Mouse (Mus musculus) frontal cortex, postnatal 25 days (tissue): ENCODE measurements at regions not wholly inside any gene's neighbourhood (a gene's known extent, or its start where the extent isn't known, plus 50 kb on each side); places are given as distances from the start of the nearest gene placed in this dataset.

Source experiments
- DNase-seq, 2 experiments: peaks; one replicate each; pipeline ENCODE4 v3.0.0; 2022; ENCODE audit warnings: low spot score in 2 of 2

DNA sequence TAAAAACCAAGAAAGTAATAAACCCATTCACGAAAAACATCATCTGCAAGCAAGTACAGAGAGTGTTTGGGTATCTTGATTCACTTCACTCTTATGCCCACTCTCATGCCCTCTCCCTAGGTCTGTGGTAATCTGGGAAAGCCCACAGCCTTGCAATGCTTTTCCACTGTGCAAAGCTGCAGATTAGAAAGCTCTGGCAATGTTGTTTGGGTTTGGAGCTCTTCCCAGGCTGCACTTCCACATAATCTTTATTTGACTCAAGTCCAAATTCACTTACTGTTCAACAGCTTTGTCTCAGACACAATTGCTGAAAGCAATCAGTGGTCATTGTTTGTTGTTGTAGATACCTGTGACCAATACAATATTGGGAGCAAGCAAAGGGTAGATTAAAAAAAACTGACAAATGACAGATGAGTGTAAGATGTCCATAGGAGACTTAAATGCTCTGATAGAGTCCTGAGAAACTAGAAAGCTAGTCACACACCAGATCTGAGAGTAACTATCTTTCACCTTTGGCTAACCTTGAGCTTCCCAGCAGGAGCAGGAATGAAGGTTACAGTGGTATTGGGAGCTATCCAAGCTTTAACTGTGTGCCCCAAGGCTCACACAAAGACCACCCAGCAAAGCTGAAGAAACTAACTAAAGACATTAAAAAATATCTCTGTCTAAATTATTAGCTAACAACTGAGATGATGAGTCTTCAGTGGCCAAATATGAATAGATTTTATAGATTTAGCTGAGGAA is 325.7 kb upstream of the Klf12 start:
- DNase-seq, result no peak

DNA sequence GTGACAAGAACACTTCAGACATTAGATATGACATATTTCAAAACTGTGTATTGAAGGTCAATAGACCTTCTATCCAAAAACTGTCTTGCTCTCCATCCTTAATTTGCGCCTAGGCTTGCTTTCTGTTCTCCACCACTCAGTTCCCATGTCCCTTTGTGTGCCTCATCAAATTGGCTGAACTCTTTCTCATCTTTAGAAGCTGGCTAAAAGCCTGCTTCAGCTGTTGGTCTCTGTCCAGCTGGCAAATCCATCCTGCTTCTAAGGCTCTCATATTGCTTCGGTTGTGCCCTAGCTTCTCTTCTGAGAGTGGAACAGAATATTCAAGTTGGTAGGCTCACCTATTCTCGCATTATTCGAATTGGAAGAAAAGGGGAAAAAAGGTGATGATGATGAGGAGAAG is 322.6 kb upstream of the Klf12 start:
- DNase-seq, result no peak

DNA sequence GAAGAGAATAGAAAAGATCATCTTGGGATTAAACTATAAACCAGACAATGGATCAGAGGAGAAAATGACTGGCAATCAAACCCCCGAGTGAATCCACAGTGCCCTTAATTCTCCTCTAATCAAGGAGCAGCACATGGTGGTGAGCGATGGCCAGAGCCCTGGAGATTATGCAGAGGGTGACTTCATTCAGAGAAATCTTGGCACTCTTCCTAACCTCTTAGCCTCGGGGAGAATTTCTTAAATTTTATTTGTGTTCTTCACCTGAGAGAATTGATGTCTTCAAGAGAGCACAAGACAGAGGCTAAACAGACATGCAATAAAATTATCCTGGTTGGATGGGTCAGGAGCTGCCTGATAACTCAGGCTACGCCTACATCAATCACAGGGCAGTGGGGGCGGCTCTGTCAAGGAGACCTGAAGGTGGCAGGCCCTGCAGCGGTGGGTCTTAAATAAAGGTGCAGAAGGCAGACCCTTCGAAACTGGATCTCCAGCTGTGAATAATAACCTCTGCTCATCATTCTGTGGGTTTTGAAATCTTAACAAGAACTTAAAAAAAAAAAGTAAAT is 316.5 kb upstream of the Klf12 start:
- no peak for DNase-seq

DNA sequence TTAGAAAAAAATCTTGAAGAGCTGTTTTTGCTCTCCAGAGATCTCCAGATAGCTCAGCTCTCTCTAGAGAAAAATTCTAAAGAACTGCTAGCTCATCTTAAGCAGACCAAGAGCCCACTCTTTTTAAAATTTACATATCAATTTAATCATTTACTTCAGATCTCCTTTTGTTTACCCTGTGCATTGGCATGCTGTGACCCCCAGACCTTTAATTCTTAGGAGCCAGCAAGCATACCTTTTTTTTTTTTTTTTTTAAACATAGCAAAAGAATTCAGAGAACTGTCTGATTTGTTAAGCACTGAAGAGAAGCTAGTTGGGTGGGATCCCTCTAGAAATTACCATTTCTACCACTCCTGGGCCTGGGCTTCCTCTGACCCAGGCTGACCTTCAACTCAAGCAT is 285.5 kb upstream of the Klf12 start:
- no peak for DNase-seq

DNA sequence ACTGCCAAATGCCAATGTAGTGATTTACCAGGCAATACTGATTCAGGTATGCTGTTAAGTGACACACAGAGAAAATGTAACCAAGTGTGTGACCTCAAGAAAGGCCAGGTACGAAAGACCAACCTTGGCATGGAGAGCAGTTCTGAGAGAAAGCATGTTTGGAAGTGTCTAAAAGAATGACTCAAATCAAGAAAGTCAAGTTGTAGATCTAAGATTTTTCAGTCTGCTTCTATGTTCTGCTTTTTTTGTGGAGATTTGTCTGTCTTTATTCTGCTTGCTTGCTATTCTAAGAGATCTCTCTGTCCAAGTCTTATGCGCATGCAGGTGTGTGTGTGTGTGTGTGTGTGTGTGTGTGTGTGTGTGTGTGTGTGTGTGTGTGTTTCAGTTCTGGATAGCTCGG is 277.4 kb upstream of the Klf12 start:
- DNase-seq, result no peak

DNA sequence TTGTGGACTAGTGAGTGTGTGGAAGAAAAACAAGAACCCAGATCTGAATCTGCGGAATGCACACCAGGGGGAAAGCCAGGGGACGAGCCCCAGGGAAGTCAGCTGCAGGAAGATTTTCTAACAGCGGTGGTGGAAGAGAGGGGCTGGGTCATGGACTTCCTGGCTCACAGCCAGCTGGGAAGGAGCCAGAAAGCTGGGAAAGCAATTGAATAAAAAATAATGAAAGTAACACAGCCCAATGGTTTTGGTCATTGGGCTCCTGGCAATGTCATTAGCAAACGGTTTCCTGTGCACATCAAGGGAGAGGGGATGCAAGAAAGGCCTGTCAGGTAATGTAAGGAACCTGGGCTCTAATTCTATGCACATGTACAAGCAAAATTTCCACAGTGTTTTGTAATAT is 273.9 kb upstream of the Klf12 start:
- DNase-seq, result peak in 1 of 2 experiments; percentile 12

DNA sequence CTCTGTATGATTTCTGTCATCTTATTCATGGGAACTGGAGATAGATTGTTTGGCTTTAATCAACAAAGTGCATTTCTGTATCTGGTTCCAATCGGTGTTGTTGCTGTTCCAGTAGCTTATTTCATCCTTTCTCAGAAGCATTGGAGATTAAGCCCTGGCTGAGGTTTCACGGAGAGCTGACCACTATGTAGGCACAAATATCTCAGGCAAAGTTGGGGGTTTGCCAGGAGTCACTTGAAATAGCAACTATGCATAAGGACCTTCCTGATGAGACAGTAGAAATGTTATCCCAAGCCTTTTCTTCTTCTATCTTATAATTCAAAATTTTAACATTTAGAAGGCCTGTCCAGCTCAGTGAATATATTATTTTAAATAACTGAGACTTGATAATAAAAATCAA is 268.0 kb upstream of the Klf12 start:
- DNase-seq, result no peak

DNA sequence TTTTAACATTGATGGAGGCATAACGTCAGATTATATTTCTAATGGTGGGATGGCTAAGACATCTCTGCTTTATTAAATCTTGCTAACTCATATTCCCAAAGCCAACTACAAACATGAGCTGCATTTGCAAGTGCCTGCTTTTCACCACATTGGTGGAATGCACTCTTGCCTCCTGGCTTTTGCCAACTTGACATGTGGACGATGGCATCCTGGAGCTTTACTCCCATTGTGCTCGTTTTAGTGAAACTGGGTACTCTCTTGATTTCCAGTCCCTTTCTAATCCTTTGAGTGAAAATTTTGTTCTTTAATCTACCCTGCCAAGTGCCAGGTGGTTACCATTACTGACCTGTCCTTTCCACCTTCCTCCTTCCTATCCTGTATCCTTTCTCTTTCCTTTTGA is 265.8 kb upstream of the Klf12 start:
- no peak for DNase-seq

DNA sequence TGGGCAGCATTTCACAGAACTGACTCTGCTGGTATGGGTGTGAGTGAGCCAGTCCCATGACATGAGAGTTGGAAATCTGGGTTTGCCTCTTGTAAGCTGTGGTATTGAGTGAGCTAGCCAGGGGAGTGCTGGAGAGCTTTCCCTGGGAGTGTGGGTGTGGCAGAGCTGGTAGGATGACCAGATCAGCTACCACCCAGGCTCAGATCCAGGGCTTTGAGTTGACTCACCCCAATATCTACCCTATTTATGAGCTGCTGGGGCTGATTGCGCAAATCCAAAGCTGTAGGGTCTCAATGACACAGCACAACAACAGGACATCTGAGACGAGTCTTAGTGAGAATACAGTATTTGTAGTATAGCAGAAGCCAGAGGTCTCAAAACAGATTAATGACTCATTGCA is 245.7 kb upstream of the Klf12 start:
- DNase-seq, result no peak

DNA sequence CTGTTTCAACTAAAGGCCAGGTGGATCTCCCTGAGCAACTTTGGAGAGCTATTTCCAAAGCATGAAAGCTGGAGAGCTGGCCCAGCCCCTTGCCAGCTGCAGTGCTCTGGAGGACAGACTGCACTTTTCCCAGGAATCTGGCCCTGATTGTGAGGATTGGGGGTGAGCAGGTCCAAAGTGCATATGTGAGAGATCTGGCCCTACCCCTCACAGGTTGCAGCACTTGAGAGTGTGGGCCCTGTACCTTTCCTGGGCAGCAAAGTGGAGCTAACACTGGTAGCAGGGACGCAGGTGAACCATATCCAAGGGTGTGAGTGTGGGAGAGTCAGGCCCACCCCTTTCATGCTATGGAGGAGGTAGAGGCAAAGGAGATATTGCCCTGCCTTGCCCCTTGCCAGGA is 245.3 kb upstream of the Klf12 start:
- DNase-seq, result no peak

DNA sequence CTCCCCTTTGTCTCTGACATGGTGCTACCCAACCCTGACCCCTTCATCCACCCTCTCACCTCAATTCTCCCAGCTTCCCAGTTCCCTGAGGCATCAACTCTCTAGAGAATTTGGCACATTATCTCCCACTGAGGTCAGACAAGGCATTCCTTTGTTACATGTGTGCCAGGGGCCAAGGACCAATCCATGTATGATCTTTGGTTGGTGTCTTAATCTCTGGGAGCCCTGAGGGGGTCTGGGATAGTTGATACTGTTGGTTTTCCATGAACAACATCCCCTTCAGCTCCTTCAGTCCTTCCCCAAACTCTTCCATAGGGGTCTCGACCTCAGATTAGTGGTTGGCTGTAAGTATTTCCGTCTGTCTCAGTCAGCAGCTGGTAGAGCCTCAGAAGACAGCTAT is 224.9 kb upstream of the Klf12 start:
- DNase-seq, result no peak

DNA sequence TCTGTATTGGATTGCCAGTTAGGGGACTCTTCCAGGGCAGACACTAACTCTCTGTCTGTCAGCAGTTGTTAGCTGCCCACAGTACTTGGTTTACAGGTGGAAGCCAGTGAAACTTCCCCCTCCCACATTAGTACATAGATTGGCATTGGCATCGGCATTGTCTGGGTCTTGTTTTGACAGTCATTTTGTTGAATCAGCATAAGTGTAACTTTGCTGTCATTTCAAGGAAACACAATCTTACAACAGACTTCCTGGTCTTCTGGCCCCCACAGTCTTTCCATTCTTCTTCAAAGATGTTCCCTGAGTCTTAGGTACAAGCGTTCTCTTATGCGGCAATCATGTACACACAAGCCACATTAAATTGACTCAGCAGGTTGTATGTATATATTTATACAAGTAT is 223.6 kb upstream of the Klf12 start:
- DNase-seq, result no peak

DNA sequence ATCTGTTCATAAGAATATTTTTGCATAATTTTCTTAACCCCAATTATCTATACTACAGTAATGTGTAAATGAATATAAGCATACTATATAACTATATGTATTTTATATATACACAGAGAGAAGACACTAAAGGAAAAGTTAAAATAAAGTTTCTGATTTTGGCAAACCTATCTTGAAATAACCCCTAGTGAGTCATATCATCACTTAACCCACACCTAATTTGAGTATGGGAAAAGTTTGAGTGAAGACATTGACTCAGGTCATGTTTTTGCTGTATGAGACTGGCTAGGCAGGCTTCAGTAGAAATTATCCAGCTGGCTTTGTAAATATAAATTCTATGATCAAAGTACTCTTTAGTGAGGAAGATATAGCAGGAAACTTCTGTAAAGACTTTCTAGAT is 223.1 kb upstream of the Klf12 start:
- DNase-seq, result no peak

DNA sequence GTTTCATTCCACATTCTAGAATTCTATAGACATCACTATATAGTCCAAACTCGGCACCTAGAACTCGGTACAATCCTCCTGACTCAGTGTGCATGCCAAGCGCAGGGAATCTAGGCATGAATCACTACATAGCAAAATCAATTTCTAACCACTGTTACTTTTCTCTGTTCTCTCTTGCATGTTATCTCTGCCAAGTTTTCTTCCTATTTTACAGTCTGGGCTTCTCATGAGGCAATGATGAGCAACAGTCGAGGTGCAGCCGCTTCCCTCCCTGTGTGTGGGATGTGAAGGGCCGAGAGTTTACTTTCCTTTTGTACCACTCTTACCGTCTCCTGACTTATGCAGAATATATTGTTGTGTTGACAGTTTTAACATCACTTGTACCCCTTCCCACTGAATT is 204.4 kb upstream of the Klf12 start:
- DNase-seq, result no peak

DNA sequence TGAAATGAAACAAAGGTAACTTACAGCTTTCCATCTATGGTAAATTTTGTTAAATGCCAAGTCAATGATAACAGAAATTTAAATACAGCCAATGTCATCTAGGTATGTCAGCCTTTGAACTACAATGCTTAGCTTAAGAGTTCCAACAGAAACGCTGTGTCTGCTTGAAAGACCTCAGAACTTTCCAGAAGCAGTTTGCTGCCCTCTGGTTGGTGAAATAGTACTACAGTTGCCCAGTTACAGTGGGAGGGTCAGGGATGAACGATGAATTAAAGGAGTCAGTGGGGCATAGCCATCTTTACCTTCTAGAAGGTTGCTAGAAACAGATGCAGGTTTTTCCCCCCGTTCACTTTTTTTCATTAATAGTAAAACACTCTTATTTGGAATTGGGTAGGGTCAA is 201.0 kb upstream of the Klf12 start:
- no peak for DNase-seq

DNA sequence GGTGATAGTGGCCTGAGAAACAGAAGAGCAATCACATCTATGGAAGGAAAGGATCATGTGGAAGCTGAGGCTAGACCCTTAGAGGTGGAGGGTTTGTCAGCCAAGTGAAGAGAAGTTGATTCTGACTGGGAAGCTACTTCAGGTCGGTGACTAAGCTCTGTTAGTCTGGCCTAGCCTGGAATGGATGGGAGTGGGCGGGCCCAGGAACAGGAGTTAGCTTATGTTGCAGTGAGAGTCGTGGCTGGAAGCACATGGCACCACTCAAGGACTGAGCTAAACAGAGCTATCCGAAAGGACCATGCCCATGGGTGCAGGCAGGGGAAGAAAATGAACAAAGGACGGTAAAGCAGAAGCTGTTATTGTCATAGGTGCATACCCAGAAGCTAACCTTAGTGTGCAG is 199.6 kb upstream of the Klf12 start:
- no peak for DNase-seq

DNA sequence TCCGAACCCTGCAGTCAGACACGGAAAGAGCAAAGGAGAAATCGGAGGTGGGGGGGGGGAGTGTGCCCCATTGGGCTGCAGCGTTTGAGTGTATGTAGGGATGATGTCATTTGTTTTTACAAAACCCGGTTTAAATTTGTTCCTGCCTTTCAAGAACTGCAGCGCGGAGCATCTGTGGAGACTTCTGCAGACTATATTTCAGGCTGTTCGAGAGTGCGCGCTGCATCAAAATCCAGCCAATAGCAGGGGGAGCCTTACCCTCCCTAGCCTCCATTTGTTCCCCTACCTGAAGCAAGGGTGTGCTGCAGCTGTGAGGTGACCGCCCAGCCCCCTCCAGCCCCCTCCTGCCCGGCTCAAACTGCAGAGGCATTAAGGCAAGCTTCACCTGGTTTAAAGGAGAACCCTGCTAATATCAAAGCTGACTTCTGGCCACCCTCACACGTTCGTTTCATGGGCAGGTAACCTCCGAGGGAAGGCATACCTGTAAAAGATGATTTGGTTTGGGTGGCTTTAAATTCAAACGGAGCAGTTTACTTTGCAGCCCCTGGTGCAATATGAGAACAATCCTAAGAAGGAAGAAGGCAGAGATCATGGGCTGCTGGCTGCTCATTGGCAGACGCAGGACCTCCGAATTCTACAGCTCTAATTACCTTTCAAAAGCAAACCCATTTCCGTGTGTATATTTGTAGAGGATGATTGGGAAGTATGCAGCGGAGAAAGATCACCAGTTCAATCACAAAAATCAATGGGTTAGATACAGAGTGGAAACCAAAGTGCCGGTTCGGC is 193.3 kb upstream of the Klf12 start:
- no peak for DNase-seq

DNA sequence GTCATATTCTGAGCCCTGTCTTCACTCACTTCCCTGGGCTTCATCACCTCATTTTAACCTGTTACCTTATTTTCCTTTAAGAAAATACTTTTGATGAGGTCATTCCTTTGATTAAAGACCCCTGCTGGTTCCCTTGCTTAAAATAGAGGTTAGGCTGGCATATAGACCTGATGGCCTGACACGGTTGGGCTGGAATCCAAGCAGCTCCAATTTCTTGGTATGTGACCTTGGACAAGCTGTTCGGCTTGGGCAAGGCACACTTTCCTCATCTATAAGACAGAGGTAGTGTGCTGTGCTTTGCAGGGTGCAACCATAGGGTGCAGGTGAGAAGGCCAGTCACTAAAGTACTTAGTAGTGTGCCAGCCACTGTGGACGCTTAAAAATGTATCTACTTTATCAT is 183.8 kb upstream of the Klf12 start:
- DNase-seq, result no peak

DNA sequence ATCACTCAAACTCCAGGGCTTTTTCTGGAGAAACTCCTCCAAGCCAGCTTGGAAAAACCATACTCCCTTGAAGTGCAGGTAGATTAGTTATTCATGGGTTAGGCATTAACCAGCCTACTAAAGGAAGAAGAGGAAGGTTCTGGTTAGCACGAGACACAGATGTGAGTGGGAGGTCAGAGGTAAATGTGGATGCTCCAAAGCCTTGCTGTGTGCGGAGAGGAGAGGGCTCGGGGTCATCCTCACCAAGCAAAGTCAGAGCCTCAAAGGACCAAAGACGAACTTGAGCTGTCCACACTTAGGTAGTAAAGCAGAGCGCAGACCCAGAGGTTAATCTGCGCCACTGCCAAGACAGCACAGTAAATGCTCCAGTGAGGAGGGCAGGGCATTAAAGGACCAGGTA is 177.8 kb upstream of the Klf12 start:
- no peak for DNase-seq

DNA sequence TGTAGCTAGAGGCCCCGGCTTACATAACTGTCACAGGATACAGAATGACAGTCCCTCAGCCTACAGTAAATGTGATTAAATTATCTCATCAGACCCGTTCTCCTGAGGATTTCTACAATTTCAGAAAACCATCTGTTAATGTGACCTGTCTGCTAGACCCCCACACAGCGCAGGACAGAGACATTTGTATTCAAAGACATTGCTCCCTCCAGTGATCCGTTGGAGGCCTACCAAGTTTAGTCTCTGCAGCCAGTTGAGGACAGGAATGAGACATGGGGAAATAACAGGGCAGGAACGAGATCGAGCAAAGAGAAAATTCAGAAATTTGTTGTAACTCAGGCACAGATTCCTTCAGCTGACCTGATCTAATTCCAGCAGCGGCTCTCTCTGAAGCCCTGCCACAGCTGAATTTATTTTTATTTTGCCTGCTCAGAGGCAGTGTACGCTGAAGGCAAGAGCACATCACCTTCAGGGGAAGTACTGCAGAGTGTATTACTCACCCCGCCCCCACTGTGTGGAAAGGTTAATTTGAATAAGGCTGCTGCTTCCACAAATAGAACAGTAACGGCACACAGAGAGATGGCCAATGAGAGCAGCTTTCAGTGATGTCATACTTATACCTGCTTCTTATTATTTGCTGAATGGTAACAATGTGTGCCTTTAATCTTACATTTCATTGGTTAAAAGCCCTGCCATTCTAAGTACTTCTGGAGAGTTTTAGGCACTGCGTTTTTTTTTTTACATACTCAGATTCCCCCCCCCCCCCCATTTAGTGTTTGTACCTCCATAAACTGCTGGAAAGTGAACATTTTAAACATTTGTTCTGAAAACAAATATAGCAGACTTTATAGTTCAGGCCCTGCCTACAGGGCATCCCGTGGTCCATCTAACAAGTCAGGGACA is 176.9 kb upstream of the Klf12 start:
- DNase-seq, result peak; percentile 25 to 67

DNA sequence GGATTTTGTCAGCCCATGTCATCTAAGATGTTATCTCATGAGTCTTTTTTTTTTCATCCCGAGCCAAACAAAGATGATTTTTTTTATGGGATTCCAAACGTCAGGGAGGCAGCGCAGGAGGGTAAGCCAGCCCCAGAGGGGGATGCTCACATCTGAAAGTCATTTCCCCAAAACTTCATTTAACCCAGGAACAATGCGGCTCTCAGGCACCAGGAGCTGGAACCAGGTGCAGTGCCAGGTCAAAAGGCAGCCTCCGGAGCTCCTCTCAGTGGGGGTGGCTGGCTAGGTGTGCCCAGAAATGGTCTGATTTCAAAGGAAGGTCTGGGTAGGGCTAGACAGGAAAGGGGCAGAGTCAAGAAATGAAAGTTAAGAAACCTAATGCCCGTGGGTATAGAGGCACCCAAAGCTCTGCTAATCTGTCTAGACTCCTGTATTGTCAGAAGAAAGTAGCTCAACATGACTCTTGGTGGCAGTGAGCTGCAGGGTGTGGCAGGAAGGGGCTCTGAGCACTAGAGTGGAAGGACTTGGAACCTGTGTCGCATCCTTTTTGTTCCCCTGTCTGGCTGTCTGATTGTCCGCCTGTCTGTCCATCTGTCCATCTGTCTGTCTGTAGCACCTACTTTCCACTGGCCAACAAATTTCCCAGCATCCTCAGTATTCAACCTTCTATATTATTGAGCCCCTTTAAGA is 175.3 kb upstream of the Klf12 start:
- no peak for DNase-seq
